Comparison of ENCODE assay signal across 8 mouse cellular contexts in genomic region chr3:157534786-157535415, GRCm38 (mm10). TPM values are rescaled to one million over a fixed set of nuclear protein-coding genes. Genes with fewer than 3 reads are reported as not detected.
A peak's percentile ranks its signal among the peaks of the same experiment; 100 is the strongest.
DNase-seq lines count a peak whose midpoint lies in the region; ATAC-seq and TF ChIP-seq lines count a peak whose summit lies in the region.

No protein-coding gene starts in this region.

- peak overlapping the region; percentile 95 for H3K27ac ChIP-seq in kidney, embryonic 16.5 days (ENCODE audit: low read length)
- H3K27ac ChIP-seq in forebrain, embryonic 15.5 days (replicated peaks), result peak overlapping the region; percentile 94
- H3K27ac ChIP-seq in limb, embryonic 14.5 days (replicated peaks; ENCODE audit: low read depth, low read length), result peak overlapping the region; percentile 95

- peak; percentile 24 for ATAC-seq in kidney, embryonic 16.5 days (ENCODE audit: low FRiP score, low TSS enrichment)
- peak; percentile 14 for ATAC-seq in forebrain, embryonic 15.5 days (replicated peaks)
- no peak for ATAC-seq in limb, embryonic 14.5 days (ENCODE audit: low FRiP score, low read depth)

- H3K4me2 ChIP-seq in kidney, embryonic 16.5 days (replicated peaks; ENCODE audit: low read depth, low read length), result peak overlapping the region; percentile 85
- peak overlapping the region; percentile 46 for H3K4me2 ChIP-seq in forebrain, embryonic 15.5 days (replicated peaks)
- H3K4me2 ChIP-seq in limb, embryonic 14.5 days (replicated peaks; ENCODE audit: low read depth, low read length, severe bottlenecking), result peak overlapping the region; percentile 68

- H3K4me1 ChIP-seq in kidney, embryonic 16.5 days (ENCODE audit: insufficient read depth, low read length), result peaks cover 9% of the 10 kb centered on the region; the same call in 1 of the 2 replicates
- H3K4me1 ChIP-seq in forebrain, embryonic 15.5 days, result peaks cover 18% of the 10 kb centered on the region
- peaks cover 8% of the 10 kb centered on the region; the same call in 1 of the 2 replicates for H3K4me1 ChIP-seq in limb, embryonic 14.5 days (ENCODE audit: control insufficient read depth, insufficient read depth, low read length)

- H3K27me3 ChIP-seq in kidney, embryonic 16.5 days (ENCODE audit: insufficient read depth, low read length), result peaks cover 20% of the 10 kb centered on the region
- peaks cover 29% of the 10 kb centered on the region for H3K27me3 ChIP-seq in forebrain, embryonic 15.5 days
- H3K27me3 ChIP-seq in limb, embryonic 14.5 days (ENCODE audit: control insufficient read depth, insufficient read depth, low read length), result peaks cover 10% of the 10 kb centered on the region; the same call in 1 of the 2 replicates

- WGBS in kidney, embryonic 16.5 days, result 2% methylated on average over 15 of the region's 15 CpGs
- WGBS in forebrain, embryonic 15.5 days, result 3% methylated on average over 15 of the region's 15 CpGs
- 4% methylated on average over 15 of the region's 15 CpGs for WGBS in limb, embryonic 14.5 days

- H3K9ac ChIP-seq in kidney, embryonic 16.5 days (replicated peaks; ENCODE audit: low read length), result peak overlapping the region; percentile 95
- peak overlapping the region; percentile 73 for H3K9ac ChIP-seq in forebrain, embryonic 15.5 days (replicated peaks)
- peak overlapping the region; percentile 97 for H3K9ac ChIP-seq in limb, embryonic 14.5 days (ENCODE audit: low read depth, low read length, severe bottlenecking)

- no peak for DNase-seq in kidney, adult 9 months
- DNase-seq in T-cell, adult 2 months (ENCODE audit: low spot score), result peak; percentile 30
- DNase-seq in limb, embryonic 14.5 days (ENCODE audit: low spot score), result no peak
- peak; percentile 69 for DNase-seq in naive thymus-derived CD4-positive, alpha-beta T cell, adult 2 months (ENCODE audit: low read depth)
- no peak for DNase-seq in spleen, postnatal 10 days (ENCODE audit: low spot score in 2 of 2)
- no peak for DNase-seq in retina, postnatal 1 day

- H3K4me3 ChIP-seq in kidney, embryonic 16.5 days (ENCODE audit: low read length), result peak overlapping the region; percentile 94
- peak overlapping the region; percentile 71 for H3K4me3 ChIP-seq in forebrain, embryonic 15.5 days
- H3K4me3 ChIP-seq in limb, embryonic 14.5 days (replicated peaks; ENCODE audit: low read length), result peak overlapping the region; percentile 84

- H3K36me3 ChIP-seq in kidney, embryonic 16.5 days (ENCODE audit: insufficient read depth, low read length), result peaks cover 16% of the 10 kb centered on the region
- peaks cover 21% of the 10 kb centered on the region for H3K36me3 ChIP-seq in forebrain, embryonic 15.5 days
- peaks cover 26% of the 10 kb centered on the region for H3K36me3 ChIP-seq in limb, embryonic 14.5 days (ENCODE audit: control insufficient read depth, insufficient read depth, low read length)

- TF ChIP-seq POLR2A in limb, embryonic 14.5 days (IDR thresholded peaks at IDR 0.05; ENCODE audit: borderline replicate concordance, extremely low read depth, insufficient read depth, insufficient read length), result no peak

- H3K9me3 ChIP-seq in kidney, embryonic 16.5 days (ENCODE audit: low read length), result peaks cover 6% of the 10 kb centered on the region
- no peaks in the 10 kb centered on the region for H3K9me3 ChIP-seq in forebrain, embryonic 15.5 days
- no peaks in the 10 kb centered on the region for H3K9me3 ChIP-seq in limb, embryonic 14.5 days (ENCODE audit: control insufficient read depth, low read length)

RNA-seq across cellular contexts. Expression of gene Zranb2, which starts 0.9 kb away (rescaled TPM):
- 88.5 and 92.2 TPM in 2 replicates for polyA plus RNA-seq in kidney, embryonic 16.5 days (2015; fragmentation: Nextera tagmentation; extraction: Ambion mirVana)
- polyA plus RNA-seq in forebrain, embryonic 15.5 days (2015; fragmentation: Nextera tagmentation; extraction: Ambion mirVana), result 115 and 126 TPM in 2 replicates
- 89.0 and 105 TPM in 2 replicates for polyA plus RNA-seq in limb, embryonic 14.5 days (2012; rRNA removed)
- polyA plus RNA-seq in limb, embryonic 14.5 days (2014; fragmentation: Nextera tagmentation; extraction: Ambion mirVana), result 97.7 and 106 TPM in 2 replicates

RNA-seq across cellular contexts. Expression of gene Ptger3, which starts 31.8 kb away (rescaled TPM):
- polyA plus RNA-seq in kidney, embryonic 16.5 days (2015; fragmentation: Nextera tagmentation; extraction: Ambion mirVana), result 7.2 and 7.4 TPM in 2 replicates
- 2.4 and 2.5 TPM in 2 replicates for polyA plus RNA-seq in forebrain, embryonic 15.5 days (2015; fragmentation: Nextera tagmentation; extraction: Ambion mirVana)
- 3.7 and 4.7 TPM in 2 replicates for polyA plus RNA-seq in limb, embryonic 14.5 days (2012; rRNA removed)
- 8.6 and 9.6 TPM in 2 replicates for polyA plus RNA-seq in limb, embryonic 14.5 days (2014; fragmentation: Nextera tagmentation; extraction: Ambion mirVana)

Comparison
In these comparisons a context has a peak if more than half of its experiments do, and no peak if none do; other contexts are left out.
1. DNase-seq: peak in T-cell, adult 2 months (single experiment) and naive thymus-derived CD4-positive, alpha-beta T cell, adult 2 months (single experiment); none in kidney, adult 9 months (single experiment), limb, embryonic 14.5 days (single experiment), spleen, postnatal 10 days (0 of 2) and retina, postnatal 1 day (single experiment).
2. Peak in every context shown above with its lines, with median percentiles within 50 percentile points of each other: H3K27ac ChIP-seq, H3K4me2 ChIP-seq, H3K4me3 ChIP-seq and H3K9ac ChIP-seq.